Mouse (Mus musculus): ENCODE measurements around the gene Ankrd22.

DNA sequence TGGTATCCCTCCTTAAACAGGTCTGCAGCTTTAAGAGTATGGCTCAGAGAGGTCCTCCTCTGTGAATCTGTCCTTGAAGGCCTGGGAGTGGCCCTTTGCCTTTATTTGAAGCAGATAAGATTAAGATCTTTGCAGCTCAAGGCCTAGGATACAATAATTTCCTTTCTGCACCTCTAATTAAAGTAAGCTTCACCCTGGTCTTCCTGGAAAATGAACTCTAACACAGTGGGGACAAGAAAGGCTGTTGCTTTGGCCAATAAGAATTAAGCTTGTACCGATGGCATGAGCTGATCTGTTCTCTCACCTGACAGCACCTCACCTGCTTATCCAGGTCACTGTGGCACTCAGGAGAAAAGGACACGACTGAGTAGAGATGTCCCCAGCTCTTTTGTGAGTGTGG is 45.0 kb upstream of the Ankrd22 start:
- TF ChIP-seq GATA1 (IDR thresholded peaks at IDR 0.05; ENCODE audit: borderline replicate concordance, low read length) (no peak), FLI1 (IDR thresholded peaks at IDR 0.05; ENCODE audit: low read length) (no peak)

Data from megakaryocyte, embryonic 14.5 days (primary cell).